Mouse (Mus musculus): ENCODE data around the gene Ret. TPM values are rescaled to one million over a fixed set of nuclear protein-coding genes. Genes with fewer than 3 reads are reported as not detected.

The Ret gene
- under 1 TPM; 0.09 to 0.18 TPM for total RNA-seq (2023)

GRCm38 (mm10) chr6:118197440-118197975, at the start of gene Ret:
TSS of gene Ret (minus strand) at chr6:118197718.

GRCm38 (mm10) chr6:118138731-118139709, 58.5 kb downstream of the Ret start, which contains the start of gene Csgalnact2:
TSS of gene Csgalnact2 (minus strand) at chr6:118139140.

Other genes starting within 250 kb of the Ret start
- gene Rasgef1a, start 186.3 kb downstream of the Ret start, total RNA-seq (2023): 1 to 10 TPM in 1 of 2 experiments, under 1 TPM in 1; 0.60 to 1.1 TPM
- 10 to 100 TPM; 83.7 to 94.5 TPM for gene Csgalnact2, start 58.6 kb downstream of the Ret start, total RNA-seq (2023)
- 10 to 100 TPM; 17.9 to 21.2 TPM for gene Bms1, start 221.8 kb upstream of the Ret start, total RNA-seq (2023)

All from neutrophil, adult 59 days (primary cell).